Mouse (Mus musculus) heart, postnatal 0 days (tissue): ENCODE data around the gene Lrr1. TPM values are rescaled to one million over a fixed set of nuclear protein-coding genes. Genes with fewer than 3 reads are reported as not detected.

Experiments
- ATAC-seq: fragments of 200-750 bp; cut with Nextera tagmentation; 2 replicates; pipeline ENCODE4 v1.8.0; 2017; ENCODE audit warnings: low read depth, moderate number of reproducible peaks, moderate library complexity; ENCODE audit not compliant: insufficient read depth
- DNase-seq: peaks from one replicate; pipeline ENCODE4 v3.0.0-alpha.2; 2016; ENCODE audit warnings: low spot score
- H3K27ac ChIP-seq: fragments of 300-500 bp; sonication (generic); 2 replicates; pipeline ENCODE4 v1.5.1; 2014; ENCODE audit warnings: low read depth, mild to moderate bottlenecking
- H3K27me3 ChIP-seq: fragments of 300-500 bp; sonication (generic); 2 replicates; pipeline ENCODE4 v1.6.1; 2014; ENCODE audit warnings: low read length, mixed read lengths; ENCODE audit not compliant: control insufficient read depth, insufficient read depth
- H3K36me3 ChIP-seq: fragments of 300-500 bp; sonication (generic); replicated peaks from 2 replicates; pipeline ENCODE4 v1.6.1; 2014; ENCODE audit warnings: low read length, mixed read lengths; ENCODE audit not compliant: control insufficient read depth, insufficient read depth
- H3K4me1 ChIP-seq: fragments of 300-500 bp; sonication (generic); 2 replicates; pipeline ENCODE4 v1.6.1; 2014; ENCODE audit warnings: antibody characterized with exemption; ENCODE audit not compliant: control insufficient read depth, insufficient read depth
- H3K4me2 ChIP-seq: fragments of 300-500 bp; sonication (generic); 2 replicates; pipeline ENCODE4 v1.6.1; 2014; ENCODE audit warnings: low read depth, mild to moderate bottlenecking, low read length, moderate library complexity
- H3K4me3 ChIP-seq: fragments of 300-500 bp; sonication (generic); 2 replicates; pipeline ENCODE4 v1.5.1; 2014; ENCODE audit warnings: low read depth, low read length
- H3K9ac ChIP-seq: fragments of 300-500 bp; sonication (generic); replicated peaks from 2 replicates; pipeline ENCODE4 v1.6.1; 2014; ENCODE audit warnings: low read depth, low read length, mixed read lengths
- H3K9me3 ChIP-seq: fragments of 300-500 bp; sonication (generic); replicated peaks from 2 replicates; pipeline ENCODE4 v1.6.1; 2016; ENCODE audit warnings: low read length; ENCODE audit not compliant: control insufficient read depth
- CTCF ChIP-seq: IDR thresholded peaks from 2 replicates; pipeline ENCODE4 v1.5.1; 2016; ENCODE audit warnings: antibody characterized with exemption, control low read depth, low read depth
- EP300 ChIP-seq: IDR thresholded peaks from 2 replicates; pipeline ENCODE4 v1.6.1; 2016; ENCODE audit warnings: antibody characterized with exemption, low read depth
- WGBS: fragments of 180-500 bp; shearing (Covaris S2); extraction: QIAGEN DNeasy Blood & Tissue Kit; methylation state at CpG from one replicate; pipeline ENCODE4 v1.1.7; 2014; 5-methylcytosine and 5-hydroxymethylcytosine counted together
- polyA plus RNA-seq: library from polyadenylated mRNA; unstranded; fragments of >200 nt; fragmentation: Nextera tagmentation; extraction: Ambion mirVana; gene quantifications from 2 replicates; pipeline ENCODE4 v1.2.1, GENCODE M21; 2015
- total RNA-seq: library from RNA; depleted of rRNA; stranded (reverse); fragments of >200 nt; gene quantifications from 2 replicates; pipeline ENCODE4 v1.2.3, GENCODE M21; 2014; ENCODE audit warnings: low replicate concordance

Gene Lrr1
- total and polyA plus RNA-seq, 2 experiments from 2014 or later: 3.9 to 4.0 TPM

- Histone ChIP-seq H3K9me3 (no peaks in the 10 kb centered on the region), H3K27me3 (no peaks in the 10 kb centered on the region), H3K4me2 (no peak overlapping the region), H3K27ac (peak overlapping the region; percentile 27; the same call in 1 of the 2 replicates), H3K4me1 (no peaks in the 10 kb centered on the region), H3K36me3 (peaks cover 16% of the 10 kb centered on the region; the same call in 1 of the 2 replicates), H3K9ac (no peak overlapping the region), H3K4me3 (no peak overlapping the region)
- no peak for DNase-seq
- 0 out of 2 replicates have a peak, but pooled peaks have one; percentile 13 for ATAC-seq
- WGBS: 70% methylated on average over 18 of the region's 18 CpGs
- no peak for TF ChIP-seq CTCF
- no peak for TF ChIP-seq EP300
Observed at GRCm38 (mm10) chr12:69210056-69210979, 41.7 kb downstream of the Lrr1 start.

DNA sequence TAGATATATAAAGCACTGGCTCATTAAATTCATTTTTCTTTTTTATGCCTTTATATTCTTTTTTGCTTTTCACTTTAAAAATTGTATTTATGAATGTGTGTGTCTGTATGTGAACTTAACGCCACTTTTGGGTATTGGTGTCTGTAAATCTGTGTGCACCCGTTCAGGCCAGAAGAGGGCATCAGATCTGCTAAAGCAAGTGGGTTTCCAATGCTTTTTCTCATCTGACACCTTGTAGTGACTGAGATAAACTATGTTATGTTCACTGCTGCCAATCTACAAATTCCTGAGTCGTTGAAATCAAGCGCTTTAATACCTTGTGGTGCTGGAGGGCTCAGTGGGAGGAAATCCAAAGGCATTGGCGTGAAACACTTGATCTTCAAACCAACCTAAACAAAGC lies 42.4 kb downstream of the Lrr1 start:
- Histone ChIP-seq H3K4me3 (no peak overlapping the region), H3K9ac (no peak overlapping the region), H3K4me1 (no peaks in the 10 kb centered on the region), H3K4me2 (peak overlapping the region; percentile 10; the same call in 1 of the 2 replicates), H3K36me3 (peaks cover 16% of the 10 kb centered on the region; the same call in 1 of the 2 replicates), H3K27ac (peak overlapping the region; percentile 51; the same call in 1 of the 2 replicates), H3K9me3 (no peaks in the 10 kb centered on the region), H3K27me3 (no peaks in the 10 kb centered on the region)
- 39% methylated on average over 5 of the region's 5 CpGs for whole genome bisulfite sequencing
- ATAC-seq: peak; percentile 67; the same call in 1 of the 2 replicates
- peak; percentile 78 for DNase-seq
- no peak for TF ChIP-seq EP300
- peak; percentile 54 for TF ChIP-seq CTCF

DNA sequence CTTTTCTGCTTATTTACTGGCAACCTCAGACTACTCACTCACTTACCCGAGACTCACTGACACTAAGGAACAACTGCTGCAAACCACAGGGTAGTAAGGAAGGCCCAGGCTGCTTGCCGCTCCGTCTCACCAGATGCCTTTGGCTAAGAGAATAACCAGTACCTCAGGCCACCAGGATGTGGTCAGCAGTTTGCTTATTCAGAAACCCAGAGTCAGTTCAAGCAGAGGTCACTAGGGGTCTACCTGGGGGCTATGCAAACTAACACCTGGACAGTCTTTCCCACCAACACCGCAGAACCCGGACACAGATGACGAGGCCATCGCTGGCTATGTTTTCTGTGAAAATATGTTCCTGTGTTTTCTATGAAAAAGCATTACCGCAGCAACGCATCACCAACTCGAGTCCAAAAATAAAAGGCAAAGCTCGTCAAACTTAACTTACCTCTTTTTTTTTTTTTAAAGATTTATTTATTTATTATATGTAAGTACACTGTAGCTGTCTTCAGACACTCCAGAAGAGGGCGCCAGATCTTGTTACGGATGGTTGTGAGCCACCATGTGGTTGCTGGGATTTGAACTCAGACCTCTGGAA lies 44.7 kb downstream of the Lrr1 start:
- Histone ChIP-seq H3K27ac (no peak overlapping the region), H3K27me3 (no peaks in the 10 kb centered on the region), H3K4me2 (no peak overlapping the region), H3K4me1 (no peaks in the 10 kb centered on the region), H3K9ac (no peak overlapping the region), H3K36me3 (peaks cover 12% of the 10 kb centered on the region; the same call in 1 of the 2 replicates), H3K9me3 (no peaks in the 10 kb centered on the region), H3K4me3 (no peak overlapping the region)
- DNase-seq (no peak), ATAC-seq (no peak)
- WGBS: 90% methylated on average over 13 of the region's 13 CpGs
- TF ChIP-seq CTCF (no peak), EP300 (no peak)

DNA sequence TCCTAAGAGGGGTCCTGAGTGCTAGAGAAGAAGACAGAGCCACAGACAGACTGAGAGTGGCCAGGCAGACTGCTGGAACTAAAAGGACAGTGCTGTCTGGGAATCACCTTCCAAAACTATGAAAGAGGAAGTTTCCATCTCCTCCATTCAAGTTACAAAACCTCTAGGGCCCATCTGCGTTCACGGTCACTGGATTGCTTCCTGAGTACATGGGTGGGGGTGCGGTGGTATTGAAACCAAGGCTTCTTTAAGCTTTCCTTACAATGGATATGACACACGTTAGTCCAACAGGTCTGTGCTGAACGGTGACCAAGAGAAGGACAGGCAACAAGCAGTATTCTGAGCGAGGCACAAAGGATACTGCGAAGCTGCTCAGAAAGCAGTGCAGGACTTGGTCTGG lies 45.8 kb downstream of the Lrr1 start:
- Histone ChIP-seq H3K36me3 (peaks cover 13% of the 10 kb centered on the region; the same call in 1 of the 2 replicates), H3K9me3 (no peaks in the 10 kb centered on the region), H3K4me2 (no peak overlapping the region), H3K9ac (no peak overlapping the region), H3K4me3 (no peak overlapping the region), H3K4me1 (no peaks in the 10 kb centered on the region), H3K27me3 (no peaks in the 10 kb centered on the region), H3K27ac (no peak overlapping the region)
- WGBS: 91% methylated on average over 7 of the region's 7 CpGs
- TF ChIP-seq CTCF (no peak), EP300 (no peak)
- ATAC-seq (no peak), DNase-seq (no peak)

DNA sequence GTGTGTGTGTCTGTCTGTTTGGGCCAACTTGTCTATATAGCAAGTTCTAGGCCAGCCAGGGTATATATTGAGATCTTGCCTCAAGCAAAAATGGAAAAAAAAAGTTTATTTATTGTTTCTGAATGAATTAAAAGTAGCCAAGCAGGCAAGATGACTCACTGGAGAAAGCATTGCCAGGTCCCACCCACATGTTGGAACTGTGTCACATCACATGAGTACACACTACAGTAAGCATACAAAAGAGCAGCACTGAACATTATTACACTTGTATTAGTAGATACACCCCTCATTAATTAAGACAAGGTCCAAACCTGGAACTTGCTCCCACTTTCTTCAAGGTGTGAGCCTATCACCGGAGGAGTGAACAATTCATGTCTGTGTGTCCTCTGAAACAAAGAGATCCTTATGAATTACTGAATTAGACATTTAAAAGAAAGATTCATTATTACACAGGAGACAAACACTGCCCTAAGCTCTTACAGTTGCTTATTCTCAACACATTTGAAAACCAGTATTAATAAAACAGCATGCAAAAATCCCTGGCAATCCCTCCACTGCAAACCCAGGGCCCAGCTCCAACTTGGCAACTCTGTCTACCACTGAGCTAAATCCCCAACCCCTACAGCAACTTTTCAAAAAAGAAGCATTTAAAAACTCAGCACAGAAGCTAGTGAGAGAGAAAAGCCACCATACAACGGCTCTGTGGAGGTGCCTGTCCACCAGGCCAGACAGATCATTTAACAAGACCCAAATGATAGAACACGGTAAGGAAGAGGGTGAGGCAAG lies 46.6 kb downstream of the Lrr1 start:
- no peak overlapping the region for H3K4me3 ChIP-seq
- TF ChIP-seq EP300 (no peak), CTCF (no peak)

More for the DNA sequence above, 46.6 kb downstream of the Lrr1 start:
- no peak overlapping the region for H3K9ac ChIP-seq
- H3K27me3 ChIP-seq: no peaks in the 10 kb centered on the region
- no peak overlapping the region for H3K4me2 ChIP-seq
- H3K36me3 ChIP-seq: peaks cover 13% of the 10 kb centered on the region; the same call in 1 of the 2 replicates
- no peaks in the 10 kb centered on the region for H3K9me3 ChIP-seq
- WGBS: 77% methylated on average over 3 of the region's 3 CpGs
- no peak for ATAC-seq
- DNase-seq: no peak
- no peak overlapping the region for H3K27ac ChIP-seq
- no peaks in the 10 kb centered on the region for H3K4me1 ChIP-seq
